Mouse (Mus musculus): ENCODE measurements around the gene Slc32a1. TPM values are rescaled to one million over a fixed set of nuclear protein-coding genes. Genes with fewer than 3 reads are reported as not detected.

Gene Slc32a1
- polyA plus RNA-seq, 1 experiment from 2014 or later: not detected

DNA sequence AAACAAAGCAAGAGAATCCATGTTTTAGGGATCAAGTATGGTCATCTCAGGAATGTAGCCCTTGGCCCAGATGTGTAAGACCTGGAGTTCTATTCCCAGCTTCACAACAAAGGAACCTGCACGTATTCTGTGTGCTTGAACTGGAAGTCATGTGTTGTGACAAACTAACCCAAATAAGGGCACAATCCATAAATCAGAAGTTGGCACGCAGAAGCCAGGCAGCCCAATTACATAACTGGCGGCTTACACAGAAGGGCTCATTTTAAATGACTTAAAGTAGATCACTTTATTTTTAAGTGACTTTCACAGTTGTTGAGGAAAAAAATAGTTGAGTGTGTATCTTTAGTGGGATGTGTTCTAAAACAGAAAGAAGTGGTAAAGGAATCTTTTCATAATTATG, 33.2 kb downstream of the Slc32a1 start:
- Histone ChIP-seq H3K27ac (ENCODE audit: low read depth) (no peak overlapping the region), H3K27me3 (ENCODE audit: insufficient read depth, low read length) (no peaks in the 10 kb centered on the region), H3K36me3 (replicated peaks; ENCODE audit: insufficient read depth, low read length) (peaks cover 9% of the 10 kb centered on the region), H3K9me3 (ENCODE audit: low read length) (no peaks in the 10 kb centered on the region; the same call in 1 of the 2 replicates), H3K4me2 (ENCODE audit: low read depth, low read length) (no peak overlapping the region), H3K4me3 (ENCODE audit: low read depth, low read length) (no peak overlapping the region), H3K4me1 (ENCODE audit: insufficient read depth) (no peaks in the 10 kb centered on the region), H3K9ac (replicated peaks) (no peak overlapping the region)
- no peak for TF ChIP-seq CTCF (IDR thresholded peaks at IDR 0.05; ENCODE audit: low read depth)
- no peak for TF ChIP-seq EP300 (IDR thresholded peaks at IDR 0.05; ENCODE audit: low read depth)
- WGBS (ENCODE audit: insufficient replicate concordance): 76% methylated on average over 3 of the region's 3 CpGs
- DNase-seq (no peak), ATAC-seq (no peak)

DNA sequence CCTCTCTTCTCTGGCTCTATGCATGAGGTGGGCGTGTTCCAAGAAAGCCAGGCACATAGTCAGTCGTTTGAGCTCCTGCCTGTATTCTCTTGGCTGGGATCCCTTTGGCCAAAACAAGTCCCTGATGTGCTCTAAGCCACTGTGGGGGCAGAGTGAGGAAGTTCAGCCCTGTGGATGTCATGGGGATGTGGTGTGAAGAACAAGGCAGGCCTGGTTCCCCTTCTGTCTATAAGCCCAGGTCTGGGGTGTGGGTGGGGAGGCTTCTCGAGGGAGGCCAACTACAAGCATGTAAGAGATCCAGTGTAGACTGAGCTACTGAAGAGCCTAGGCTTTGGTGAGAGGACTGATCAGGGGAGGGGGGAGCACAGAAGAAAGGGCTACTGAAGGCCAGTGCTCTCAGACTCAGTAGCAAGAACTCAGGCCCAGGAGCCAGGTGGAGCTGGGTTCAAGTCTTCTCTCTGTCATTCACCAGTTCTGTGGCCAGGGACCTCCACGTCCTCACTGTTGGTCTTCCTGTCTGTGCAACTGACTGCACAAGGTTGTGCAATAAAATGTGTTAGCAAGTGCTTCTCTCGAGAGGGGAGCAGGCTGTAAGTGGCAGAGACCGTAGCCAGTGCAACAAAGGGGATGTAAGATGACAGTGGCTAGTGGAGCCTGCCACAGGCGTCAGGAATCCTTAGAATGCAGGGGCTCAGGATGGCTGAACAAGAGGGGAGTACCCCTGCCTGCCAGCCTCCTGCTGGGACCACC, 40.8 kb downstream of the Slc32a1 start:
- Histone ChIP-seq H3K9ac (replicated peaks) (no peak overlapping the region), H3K36me3 (replicated peaks; ENCODE audit: insufficient read depth, low read length) (no peaks in the 10 kb centered on the region), H3K4me1 (ENCODE audit: insufficient read depth) (no peaks in the 10 kb centered on the region), H3K27me3 (ENCODE audit: insufficient read depth, low read length) (no peaks in the 10 kb centered on the region), H3K9me3 (ENCODE audit: low read length) (no peaks in the 10 kb centered on the region), H3K4me3 (ENCODE audit: low read depth, low read length) (no peak overlapping the region), H3K27ac (ENCODE audit: low read depth) (no peak overlapping the region), H3K4me2 (ENCODE audit: low read depth, low read length) (no peak overlapping the region)
- TF ChIP-seq CTCF (IDR thresholded peaks at IDR 0.05; ENCODE audit: low read depth) (no peak), EP300 (IDR thresholded peaks at IDR 0.05; ENCODE audit: low read depth) (no peak)
- WGBS (ENCODE audit: insufficient replicate concordance): 43% methylated on average over 7 of the region's 7 CpGs
- no peak for DNase-seq
- ATAC-seq: no peak

DNA sequence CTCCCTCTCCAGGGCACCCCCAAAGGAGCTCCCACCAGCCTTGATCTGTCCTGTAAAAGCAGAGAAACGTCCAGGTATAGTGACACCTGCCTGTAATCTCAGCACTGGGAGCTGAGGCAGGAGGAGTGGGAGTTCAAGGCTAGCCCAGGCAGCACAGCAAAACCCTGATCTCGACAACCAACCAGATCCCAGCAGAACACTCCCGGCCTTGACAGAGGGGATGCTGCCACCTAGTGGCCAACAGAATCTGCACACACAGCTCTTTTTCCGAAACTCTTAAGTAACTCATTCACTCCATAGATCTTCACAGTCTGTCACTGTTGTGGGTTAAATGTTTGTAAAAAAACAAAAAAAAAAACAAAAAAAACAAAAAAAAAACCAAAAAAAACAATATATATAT, 42.4 kb downstream of the Slc32a1 start:
- no peak overlapping the region for H3K4me3 ChIP-seq (ENCODE audit: low read depth, low read length)
- DNase-seq: peak; percentile 82
- ATAC-seq: peak; percentile 44; the same call in 1 of the 2 replicates
- no peak overlapping the region for H3K27ac ChIP-seq (ENCODE audit: low read depth)
- no peaks in the 10 kb centered on the region for H3K27me3 ChIP-seq (ENCODE audit: insufficient read depth, low read length)
- H3K4me1 ChIP-seq (ENCODE audit: insufficient read depth): no peaks in the 10 kb centered on the region
- no peak overlapping the region for H3K9ac ChIP-seq (replicated peaks)
- no peaks in the 10 kb centered on the region for H3K9me3 ChIP-seq (ENCODE audit: low read length)
- TF ChIP-seq EP300 (IDR thresholded peaks at IDR 0.05; ENCODE audit: low read depth): no peak
- TF ChIP-seq CTCF (IDR thresholded peaks at IDR 0.05; ENCODE audit: low read depth): peak; percentile 92
- H3K36me3 ChIP-seq (replicated peaks; ENCODE audit: insufficient read depth, low read length): no peaks in the 10 kb centered on the region
- H3K4me2 ChIP-seq (ENCODE audit: low read depth, low read length): no peak overlapping the region
- 10% methylated on average over 4 of the region's 4 CpGs for WGBS (ENCODE audit: insufficient replicate concordance)

DNA sequence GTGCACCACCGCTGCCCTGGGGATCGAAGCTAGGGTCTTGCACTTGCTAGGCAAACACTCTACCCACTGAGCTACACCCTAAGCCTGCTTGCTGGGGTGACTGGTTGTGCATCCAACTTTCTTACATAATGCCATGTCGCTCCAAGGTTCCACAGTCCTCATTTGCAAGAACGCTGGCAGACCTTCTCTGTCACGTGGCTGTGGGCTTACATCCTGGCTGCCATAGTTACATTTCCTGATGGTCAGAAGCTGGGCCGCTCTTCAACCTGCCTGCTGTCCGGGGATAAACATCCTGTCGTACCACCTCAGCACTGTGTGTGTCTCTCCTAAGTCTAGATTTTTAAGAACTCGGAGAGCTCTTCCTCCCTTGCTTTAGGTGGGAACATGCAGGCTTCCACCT, 44.1 kb downstream of the Slc32a1 start:
- no peaks in the 10 kb centered on the region for H3K9me3 ChIP-seq (ENCODE audit: low read length)
- TF ChIP-seq CTCF (IDR thresholded peaks at IDR 0.05; ENCODE audit: low read depth) (no peak), EP300 (IDR thresholded peaks at IDR 0.05; ENCODE audit: low read depth) (no peak)
- ATAC-seq (no peak), DNase-seq (no peak)
- no peak overlapping the region for H3K27ac ChIP-seq (ENCODE audit: low read depth)
- WGBS (ENCODE audit: insufficient replicate concordance): 52% methylated on average over 9 of the region's 9 CpGs
- H3K9ac ChIP-seq (replicated peaks): no peak overlapping the region
- no peak overlapping the region for H3K4me3 ChIP-seq (ENCODE audit: low read depth, low read length)
- H3K4me2 ChIP-seq (ENCODE audit: low read depth, low read length): no peak overlapping the region
- no peaks in the 10 kb centered on the region for H3K27me3 ChIP-seq (ENCODE audit: insufficient read depth, low read length)
- H3K4me1 ChIP-seq (ENCODE audit: insufficient read depth): no peaks in the 10 kb centered on the region; the same call in 1 of the 2 replicates
- H3K36me3 ChIP-seq (replicated peaks; ENCODE audit: insufficient read depth, low read length): no peaks in the 10 kb centered on the region

DNA sequence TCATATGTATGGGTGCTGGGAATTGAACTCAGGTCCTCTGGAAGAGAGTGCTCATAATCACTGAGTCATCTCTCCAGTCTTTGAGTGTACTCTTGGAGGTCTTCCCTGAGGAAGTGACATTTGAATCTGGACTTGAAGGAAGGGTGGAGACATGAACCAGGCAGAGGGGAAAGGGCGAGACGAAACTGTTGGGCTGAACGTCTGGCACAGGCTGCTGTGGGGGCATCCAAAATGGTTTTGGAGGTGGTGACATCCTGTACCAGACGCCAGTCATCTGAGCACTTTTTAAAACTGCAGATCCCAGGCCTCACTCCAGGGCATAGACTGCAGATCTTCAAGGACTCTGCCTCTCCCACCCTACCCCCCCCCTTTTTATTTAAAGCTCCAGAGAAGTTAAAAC, 45.2 kb downstream of the Slc32a1 start:
- no peaks in the 10 kb centered on the region for H3K9me3 ChIP-seq (ENCODE audit: low read length)
- no peak overlapping the region for H3K4me2 ChIP-seq (ENCODE audit: low read depth, low read length)
- TF ChIP-seq CTCF (IDR thresholded peaks at IDR 0.05; ENCODE audit: low read depth) (no peak), EP300 (IDR thresholded peaks at IDR 0.05; ENCODE audit: low read depth) (no peak)
- H3K4me3 ChIP-seq (ENCODE audit: low read depth, low read length): no peak overlapping the region
- H3K36me3 ChIP-seq (replicated peaks; ENCODE audit: insufficient read depth, low read length): no peaks in the 10 kb centered on the region
- no peak overlapping the region for H3K9ac ChIP-seq (replicated peaks)
- DNase-seq (no peak), ATAC-seq (no peak)
- H3K4me1 ChIP-seq (ENCODE audit: insufficient read depth): no peaks in the 10 kb centered on the region; the same call in 1 of the 2 replicates
- H3K27me3 ChIP-seq (ENCODE audit: insufficient read depth, low read length): no peaks in the 10 kb centered on the region
- 73% methylated on average over 4 of the region's 4 CpGs for WGBS (ENCODE audit: insufficient replicate concordance)
- H3K27ac ChIP-seq (ENCODE audit: low read depth): no peak overlapping the region

DNA sequence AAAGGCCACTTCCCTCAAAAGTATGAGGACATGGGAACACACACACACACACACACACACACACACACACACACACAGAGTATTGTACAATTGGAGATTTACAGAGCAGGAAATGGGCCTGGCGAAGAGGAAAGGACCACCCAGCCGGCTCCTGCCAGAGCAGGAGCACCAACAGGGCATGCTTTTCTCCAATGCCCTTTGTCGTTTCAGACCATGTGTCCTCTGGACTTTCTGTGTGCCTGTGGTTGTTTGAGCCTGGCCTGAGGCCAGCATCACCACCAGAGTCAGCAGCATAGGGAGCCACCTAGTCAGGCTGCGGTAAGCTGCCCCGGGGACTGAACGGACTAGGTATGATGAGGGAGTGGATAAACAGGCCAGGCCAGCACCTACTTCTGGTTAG, 48.3 kb downstream of the Slc32a1 start:
- Histone ChIP-seq H3K4me2 (ENCODE audit: low read depth, low read length) (no peak overlapping the region), H3K9ac (replicated peaks) (no peak overlapping the region), H3K4me3 (ENCODE audit: low read depth, low read length) (no peak overlapping the region), H3K9me3 (ENCODE audit: low read length) (no peaks in the 10 kb centered on the region), H3K36me3 (replicated peaks; ENCODE audit: insufficient read depth, low read length) (no peaks in the 10 kb centered on the region), H3K27ac (ENCODE audit: low read depth) (no peak overlapping the region), H3K4me1 (ENCODE audit: insufficient read depth) (no peaks in the 10 kb centered on the region; the same call in 1 of the 2 replicates), H3K27me3 (ENCODE audit: insufficient read depth, low read length) (no peaks in the 10 kb centered on the region)
- TF ChIP-seq EP300 (IDR thresholded peaks at IDR 0.05; ENCODE audit: low read depth) (no peak), CTCF (IDR thresholded peaks at IDR 0.05; ENCODE audit: low read depth) (no peak)
- peak; percentile 57 for DNase-seq
- ATAC-seq: peak; percentile 84
- WGBS (ENCODE audit: insufficient replicate concordance): 34% methylated on average over 6 of the region's 6 CpGs
